Mouse (Mus musculus): ENCODE data around the gene Arhgef12.
A peak's percentile ranks its signal among the peaks of the same experiment; 100 is the strongest.
"Not testable (repeated sequence)": the region's sequence is repeated elsewhere in the genome, so short reads cannot be mapped to it uniquely, and the experiment has no call there.

Gene Arhgef12

DNA sequence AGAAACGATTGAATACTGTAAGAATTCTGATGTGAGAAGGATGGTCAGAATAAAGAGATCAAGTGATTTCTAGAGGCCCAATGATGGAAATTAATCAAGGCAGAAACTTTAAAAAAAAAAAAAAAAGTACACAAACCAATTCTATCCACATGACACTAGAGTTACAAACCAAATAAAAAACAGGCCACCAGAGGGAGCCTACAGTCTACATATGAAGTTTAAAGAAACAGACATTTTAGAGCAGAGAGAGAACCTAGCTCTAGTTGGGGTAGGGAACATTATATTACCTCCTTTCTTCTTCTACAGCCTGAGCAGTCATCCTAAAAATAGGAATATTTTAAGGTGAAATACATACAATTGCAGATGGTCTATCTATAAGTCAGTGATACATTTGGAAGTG, 107.0 kb downstream of the Arhgef12 start:
- DNase-seq (ENCODE audit: low spot score), result no peak

DNA sequence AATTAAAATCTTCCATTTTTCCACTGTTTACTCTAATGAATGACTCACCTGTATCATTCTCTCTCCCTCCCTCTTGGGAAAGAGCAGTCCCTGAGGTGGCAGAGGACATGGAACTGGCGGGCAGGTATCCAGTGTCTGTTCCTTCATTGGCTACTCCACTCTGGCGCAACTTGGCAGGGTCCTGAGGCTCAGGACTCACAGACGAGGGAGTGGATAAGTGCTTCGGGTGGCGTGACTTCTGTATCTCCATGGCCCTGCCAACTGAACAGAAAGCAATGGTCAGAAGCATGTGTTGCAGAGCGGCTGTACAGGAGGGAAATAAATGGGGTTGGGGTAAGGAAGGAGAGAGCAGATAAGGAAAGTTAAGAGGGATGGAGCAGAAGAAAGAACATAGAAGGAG, 109.5 kb downstream of the Arhgef12 start:
- DNase-seq (ENCODE audit: low spot score), result no peak

DNA sequence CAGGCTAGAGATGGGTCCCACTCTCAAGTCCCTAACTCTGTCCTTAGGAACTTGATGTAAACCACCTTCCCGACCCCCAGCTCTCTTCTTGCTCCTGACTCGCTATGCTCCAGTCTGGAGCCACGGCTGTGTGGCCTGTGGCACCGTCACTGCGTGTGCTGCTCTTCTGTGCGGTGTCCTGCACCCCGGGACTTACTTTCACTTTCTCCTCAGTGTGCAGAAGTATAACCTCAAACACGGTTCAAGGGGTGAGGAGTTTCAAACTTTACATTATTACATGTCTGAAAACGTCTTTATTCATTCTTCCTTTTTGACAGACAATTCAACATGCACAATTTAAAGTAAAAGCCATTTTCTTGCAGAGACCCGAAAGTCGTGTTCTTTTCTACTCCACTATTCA, 111.7 kb downstream of the Arhgef12 start:
- no peak for DNase-seq (ENCODE audit: low spot score)

- DNase-seq (ENCODE audit: low spot score), result no peak
Measured at GRCm38 (mm10) chr9:42994708-42995107, 112.3 kb downstream of the Arhgef12 start.

- DNase-seq (ENCODE audit: low spot score), result no peak
Measured at GRCm38 (mm10) chr9:42993659-42994058, 113.4 kb downstream of the Arhgef12 start.

DNA sequence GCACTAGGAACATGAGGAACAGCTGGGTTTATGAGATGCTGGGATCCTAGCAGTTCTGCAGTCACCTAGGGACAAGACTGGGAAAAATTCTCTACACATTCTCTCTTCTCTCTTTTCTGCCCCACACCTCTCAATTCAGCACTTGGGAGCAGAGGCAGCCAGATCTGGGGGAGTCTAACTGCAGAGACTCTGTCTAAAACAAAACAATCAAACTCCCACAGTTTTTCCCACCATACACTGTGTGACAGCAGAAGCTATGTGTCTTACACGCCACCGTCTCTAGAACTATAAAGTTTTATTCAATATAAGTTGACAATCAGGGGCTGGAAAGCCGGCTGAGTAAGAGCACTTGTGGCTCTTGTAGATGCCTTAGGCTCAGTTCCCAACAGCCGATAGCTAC, 119.1 kb downstream of the Arhgef12 start:
- DNase-seq (ENCODE audit: low spot score), result no peak

GRCm38 (mm10) chr9:42968894-42969521, 138.0 kb downstream of the Arhgef12 start:
- DNase-seq (ENCODE audit: low spot score), result no peak

GRCm38 (mm10) chr9:42967731-42968130, 139.3 kb downstream of the Arhgef12 start:
- DNase-seq (ENCODE audit: low spot score), result no peak

- DNase-seq (ENCODE audit: low spot score), result not testable (repeated sequence)
Measured at GRCm38 (mm10) chr9:42964809-42965208, 142.2 kb downstream of the Arhgef12 start.

DNA sequence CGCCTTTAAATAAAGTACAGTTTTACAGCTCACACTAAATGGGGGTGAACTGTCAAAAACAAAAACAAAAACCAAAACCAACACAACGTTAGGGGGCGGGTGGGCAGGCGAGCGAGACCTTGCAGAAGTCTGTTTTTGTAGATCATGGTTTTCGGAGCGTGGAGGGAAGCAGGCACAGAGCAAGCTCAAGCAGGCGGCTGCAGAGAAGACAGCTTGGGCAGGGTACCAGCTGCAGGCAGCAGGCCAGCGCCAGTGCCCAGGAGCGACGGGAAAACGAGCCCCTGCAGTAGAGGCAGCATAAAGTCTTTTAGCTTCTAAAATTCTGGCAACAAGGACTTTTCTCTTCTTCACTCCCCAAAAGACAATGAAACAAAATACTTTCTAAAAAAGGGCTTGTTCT, 142.7 kb downstream of the Arhgef12 start:
- no peak for DNase-seq (ENCODE audit: low spot score)

DNA sequence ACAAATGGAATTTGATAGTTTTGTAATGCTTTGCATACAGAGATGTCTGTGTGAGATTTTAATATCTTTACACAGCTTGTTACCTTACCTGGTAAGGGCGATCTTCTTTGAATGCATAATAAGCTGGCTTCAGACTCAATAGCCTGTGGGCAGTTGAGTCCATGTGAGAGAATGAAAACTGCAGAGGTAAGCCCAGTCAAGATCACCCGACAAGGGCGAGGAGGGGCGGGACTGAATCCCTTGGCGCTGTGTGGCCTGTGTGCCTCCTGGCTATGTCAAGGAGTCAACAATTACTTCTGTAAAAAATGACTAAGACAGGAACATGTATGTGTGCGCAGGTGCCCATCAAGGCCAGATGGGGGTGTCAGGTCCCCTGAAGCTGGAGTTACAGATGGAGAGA, 144.5 kb downstream of the Arhgef12 start:
- no peak for DNase-seq (ENCODE audit: low spot score)

- no peak for DNase-seq (ENCODE audit: low spot score)
Measured at GRCm38 (mm10) chr9:42958401-42958800, 148.6 kb downstream of the Arhgef12 start.

GRCm38 (mm10) chr9:42948381-42948780, 158.7 kb downstream of the Arhgef12 start:
- DNase-seq (ENCODE audit: low spot score), result no peak

- no peak for DNase-seq (ENCODE audit: low spot score)
Measured at GRCm38 (mm10) chr9:42945174-42945573, 161.9 kb downstream of the Arhgef12 start.

DNA sequence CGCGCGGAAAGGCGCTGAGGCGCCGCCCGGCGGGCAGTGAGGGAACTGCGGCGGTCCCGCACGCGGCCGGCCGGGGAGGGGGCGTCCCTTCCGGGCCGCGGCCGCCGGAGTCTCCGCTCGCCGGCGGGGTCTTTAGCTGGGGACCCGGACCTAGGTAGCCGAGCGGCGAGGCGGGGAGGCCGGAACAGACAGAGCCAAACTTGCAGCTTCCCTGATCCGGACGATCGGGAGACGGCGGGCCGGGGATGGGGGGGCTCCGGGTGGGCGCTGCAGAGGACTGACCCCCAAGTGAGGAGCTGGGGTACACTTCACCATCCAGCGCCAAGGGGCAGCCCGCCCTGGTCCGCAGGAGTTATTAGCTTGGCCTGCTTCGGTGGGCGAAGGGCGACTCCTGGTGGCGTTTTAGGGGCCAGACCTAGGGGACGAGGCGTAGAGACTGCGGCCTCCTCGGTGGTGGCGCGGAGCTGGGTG, 162.5 kb downstream of the Arhgef12 start:
- peak; percentile 61 for DNase-seq (ENCODE audit: low spot score)

DNA sequence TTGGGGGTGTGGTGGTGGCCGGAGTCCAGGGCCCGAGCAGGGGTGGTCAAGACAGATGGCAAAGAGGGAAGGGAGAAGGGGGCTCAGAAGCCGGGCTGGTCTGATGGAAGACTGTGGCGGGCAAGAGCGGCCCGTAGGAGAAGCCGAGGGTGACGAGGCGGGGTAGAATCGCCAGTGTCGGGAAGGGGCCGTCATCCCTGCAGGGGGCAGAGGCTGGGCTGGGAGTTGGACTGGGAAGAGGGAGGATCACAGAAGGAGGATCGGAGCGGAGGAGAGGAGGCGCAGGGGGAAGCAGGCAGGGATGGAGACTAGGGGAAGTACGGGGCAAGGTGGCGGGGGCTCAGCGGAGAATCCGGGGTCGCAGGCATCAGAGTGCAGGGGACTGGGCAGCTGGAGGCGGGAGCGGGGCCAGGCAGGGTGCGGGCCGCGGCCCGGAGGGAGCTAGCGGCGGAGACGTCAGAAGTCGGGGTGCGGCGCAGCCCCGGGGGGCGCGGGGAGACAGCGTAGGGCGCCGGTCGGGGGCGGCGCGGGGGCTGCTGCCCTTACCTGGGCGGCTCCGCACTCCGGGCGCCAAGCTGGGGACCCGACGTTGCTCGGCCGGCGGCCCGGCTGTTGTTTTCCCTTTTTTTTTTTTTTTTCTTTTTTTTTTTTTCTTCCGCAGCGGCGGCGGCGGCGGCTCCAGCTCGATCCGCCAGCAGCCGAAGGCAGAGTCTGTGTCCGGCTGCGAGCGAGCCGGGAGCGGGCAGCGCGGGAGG, 163.1 kb downstream of the Arhgef12 start, which contains the start of gene Grik4:
Gene Grik4 (minus strand): TSS at position 713 of the 755 bp plus-strand sequence.
- DNase-seq (ENCODE audit: low spot score), result no peak

GRCm38 (mm10) chr9:42943057-42943529, 163.9 kb downstream of the Arhgef12 start:
- DNase-seq (ENCODE audit: low spot score), result no peak

GRCm38 (mm10) chr9:42942148-42942547, 164.9 kb downstream of the Arhgef12 start:
- DNase-seq (ENCODE audit: low spot score), result no peak

DNA sequence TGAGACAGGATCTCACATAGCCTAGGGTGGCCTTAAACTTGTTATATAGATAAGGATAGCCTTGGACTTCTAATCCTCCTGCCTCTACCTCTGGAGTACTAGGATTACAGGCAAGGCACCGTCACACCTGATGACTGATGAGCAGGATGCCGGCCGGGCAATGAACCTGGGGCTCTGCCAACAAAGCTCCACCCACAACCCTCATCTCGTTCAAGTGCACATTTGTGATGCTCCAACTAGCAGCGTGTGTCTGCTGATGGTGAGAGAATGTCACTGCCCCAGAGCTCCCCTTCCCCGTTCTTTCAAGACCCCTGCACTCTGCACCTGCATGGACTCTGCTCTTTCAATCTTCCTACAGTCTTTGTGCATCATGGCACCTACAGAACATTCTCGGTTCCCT, 174.9 kb downstream of the Arhgef12 start:
- no peak for DNase-seq (ENCODE audit: low spot score)

DNA sequence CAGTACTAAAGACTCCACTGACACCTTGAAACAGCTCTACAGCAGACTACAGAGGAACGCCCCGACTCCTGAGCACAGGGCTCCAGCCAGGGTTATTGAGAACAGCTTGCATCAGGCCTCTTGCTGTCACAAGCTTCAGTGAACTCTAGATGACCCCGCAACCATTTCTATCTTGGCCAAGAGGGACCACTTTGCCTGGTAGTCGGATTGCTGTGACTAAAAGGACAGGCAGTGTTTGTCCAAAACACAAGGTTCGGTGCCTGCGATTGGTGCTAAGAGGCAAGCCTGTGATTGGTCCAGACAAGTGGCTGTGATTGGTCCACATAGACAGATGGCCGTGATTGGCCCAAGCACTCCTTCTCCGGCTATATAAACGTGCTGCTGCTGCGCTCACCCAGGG, 179.5 kb downstream of the Arhgef12 start:
- DNase-seq (ENCODE audit: low spot score), result no peak

DNA sequence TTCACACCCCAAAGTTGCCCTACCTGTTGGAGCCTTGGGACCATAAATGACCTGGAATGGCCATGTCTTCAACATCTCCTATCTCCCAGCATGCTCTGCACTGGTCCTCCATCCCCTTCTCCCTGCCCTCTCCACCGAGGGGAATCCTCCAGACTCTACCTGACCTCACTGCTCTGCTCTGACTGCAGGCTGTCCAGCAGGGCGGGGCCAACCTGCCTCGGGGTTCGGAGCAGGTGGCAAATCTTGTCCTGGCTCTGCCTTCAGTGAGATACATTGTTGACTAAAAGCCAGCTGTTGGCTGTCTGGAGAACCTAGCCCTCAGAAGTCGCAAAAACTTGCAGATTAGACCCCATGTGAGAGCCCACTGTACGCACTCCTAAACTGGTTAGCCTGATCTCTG, 180.5 kb downstream of the Arhgef12 start:
- DNase-seq (ENCODE audit: low spot score), result no peak

DNA sequence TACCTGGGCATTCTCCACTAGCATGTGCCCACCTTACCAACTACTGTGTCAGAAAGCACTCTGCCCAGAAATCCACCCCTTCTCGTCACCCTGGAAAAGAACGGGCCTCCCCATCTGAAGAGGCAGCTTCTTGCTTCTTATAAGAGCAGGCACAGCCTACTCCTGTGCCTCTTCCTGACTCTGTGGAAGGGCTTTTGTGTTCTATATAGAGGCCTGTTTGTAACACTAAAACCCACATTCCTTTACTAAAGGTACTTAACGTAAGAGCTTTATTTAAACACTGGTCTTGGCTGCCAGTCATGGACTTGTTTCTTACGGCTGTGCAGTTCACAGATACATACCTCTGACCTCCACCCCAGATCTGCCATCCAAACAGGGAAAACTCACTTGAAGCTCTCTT, 185.2 kb downstream of the Arhgef12 start:
- DNase-seq (ENCODE audit: low spot score), result no peak

- DNase-seq (ENCODE audit: low spot score), result no peak
Measured at GRCm38 (mm10) chr9:42920190-42920589, 186.8 kb downstream of the Arhgef12 start.
